Mouse (Mus musculus): ENCODE data around the gene Ntsr2.

DNA sequence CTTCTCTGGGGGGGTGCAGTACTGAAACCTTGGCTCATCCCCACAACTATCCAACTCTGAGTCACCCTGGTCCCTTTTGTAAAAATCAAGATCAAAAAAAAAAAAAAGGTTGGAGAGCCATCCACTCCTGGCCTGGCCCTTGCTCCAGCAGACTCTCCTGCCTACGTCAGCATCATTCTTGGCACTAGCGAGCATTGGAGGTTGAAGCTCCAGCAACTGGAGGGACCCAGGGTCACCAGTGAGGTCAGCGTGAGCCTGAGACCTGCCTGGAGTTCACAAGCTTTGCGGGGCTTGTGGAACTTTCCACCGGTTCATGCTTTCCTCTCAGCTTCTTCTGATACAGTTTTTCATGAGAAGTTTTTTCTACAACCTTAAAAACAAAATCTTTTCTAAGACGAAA lies 13.1 kb upstream of the Ntsr2 start:
- TF ChIP-seq CTCF (IDR thresholded peaks at IDR 0.05; ENCODE audit: low read depth) (no peak), EP300 (optimal IDR thresholded peaks at IDR 0.05) (no peak)

Measured in stomach, postnatal 0 days (tissue).